Mouse (Mus musculus) embryonic fibroblast, embryonic 13.5 days (primary cell): ENCODE measurements around the gene Calm5.

ENCODE experiments used
- CTCF ChIP-seq: IDR thresholded peaks from 2 replicates; pipeline ENCODE4 v1.5.1; 2011; ENCODE audit warnings: mild to moderate bottlenecking, control low read depth, low read length, moderate library complexity, borderline replicate concordance; ENCODE audit not compliant: insufficient read depth
- POLR2A ChIP-seq: IDR thresholded peaks from 2 replicates; pipeline ENCODE4 v1.6.1; 2011; ENCODE audit warnings: low read depth, mild to moderate bottlenecking, control low read depth, low read length, moderate library complexity

- no peak for TF ChIP-seq CTCF
- no peak for TF ChIP-seq POLR2A
These were observed 23.2 kb downstream of the Calm5 start for GRCm38 (mm10) chr13:3877185-3877584.
